Mouse (Mus musculus) intestine, postnatal 0 days (tissue): ENCODE data around the gene Zfp384. TPM values are rescaled to one million over a fixed set of nuclear protein-coding genes. Genes with fewer than 3 reads are reported as not detected.
"Not testable (repeated sequence)": the region's sequence is repeated elsewhere in the genome, so short reads cannot be mapped to it uniquely, and the experiment has no call there.

Source experiments
- ATAC-seq: fragments of 200-750 bp; cut with Nextera tagmentation; 2 replicates; pipeline ENCODE4 v1.8.0; 2017; ENCODE audit warnings: mild to moderate bottlenecking, moderate TSS enrichment, moderate library complexity
- H3K27ac ChIP-seq: fragments of 300-500 bp; sonication (generic); 2 replicates; pipeline ENCODE4 v1.5.1; 2014; ENCODE audit warnings: mild to moderate bottlenecking, low read depth, low read length, moderate library complexity
- H3K27me3 ChIP-seq: fragments of 300-500 bp; sonication (generic); replicated peaks from 2 replicates; pipeline ENCODE4 v1.6.1; 2014; ENCODE audit warnings: low read length, mixed read lengths; ENCODE audit not compliant: control insufficient read depth, insufficient read depth
- H3K36me3 ChIP-seq: fragments of 300-500 bp; sonication (generic); 2 replicates; pipeline ENCODE4 v1.6.1; 2014; ENCODE audit warnings: mild to moderate bottlenecking, moderate library complexity; ENCODE audit not compliant: control insufficient read depth, insufficient read depth
- H3K4me1 ChIP-seq: fragments of 300-500 bp; sonication (generic); replicated peaks from 2 replicates; pipeline ENCODE4 v1.6.1; 2014; ENCODE audit warnings: antibody characterized with exemption, low read length, mixed read lengths; ENCODE audit not compliant: control insufficient read depth, insufficient read depth
- H3K4me2 ChIP-seq: fragments of 300-500 bp; sonication (generic); replicated peaks from 2 replicates; pipeline ENCODE4 v1.6.1; 2014; ENCODE audit warnings: low read depth, mild to moderate bottlenecking, moderate library complexity
- H3K4me3 ChIP-seq: fragments of 300-500 bp; sonication (generic); 2 replicates; pipeline ENCODE4 v1.5.1; 2014; ENCODE audit warnings: low read depth, low read length
- H3K9ac ChIP-seq: fragments of 300-500 bp; sonication (generic); 2 replicates; pipeline ENCODE4 v1.6.1; 2014; ENCODE audit warnings: mild to moderate bottlenecking, low read depth, low read length
- H3K9me3 ChIP-seq: fragments of 300-500 bp; sonication (generic); 2 replicates; pipeline ENCODE4 v1.6.1; 2016; ENCODE audit warnings: mixed run types; ENCODE audit not compliant: control insufficient read depth
- CTCF ChIP-seq: sonication (generic); IDR thresholded peaks from 2 replicates; pipeline ENCODE4 v1.5.1; 2016; ENCODE audit warnings: low read depth, mild to moderate bottlenecking, control low read depth, antibody characterized with exemption, moderate library complexity
- WGBS: fragments of 180-500 bp; shearing (Covaris S2); extraction: QIAGEN DNeasy Blood & Tissue Kit; methylation state at CpG from one replicate; pipeline ENCODE4 v1.1.7; 2014; 5-methylcytosine and 5-hydroxymethylcytosine counted together
- polyA plus RNA-seq: library from polyadenylated mRNA; unstranded; fragments of >200 nt; fragmentation: Nextera tagmentation; extraction: Ambion mirVana; gene quantifications from 2 replicates; pipeline ENCODE4 v1.2.1, GENCODE M21; 2015

The Zfp384 gene
- polyA plus RNA-seq, 1 experiment from 2014 or later: 8.2 TPM

DNA sequence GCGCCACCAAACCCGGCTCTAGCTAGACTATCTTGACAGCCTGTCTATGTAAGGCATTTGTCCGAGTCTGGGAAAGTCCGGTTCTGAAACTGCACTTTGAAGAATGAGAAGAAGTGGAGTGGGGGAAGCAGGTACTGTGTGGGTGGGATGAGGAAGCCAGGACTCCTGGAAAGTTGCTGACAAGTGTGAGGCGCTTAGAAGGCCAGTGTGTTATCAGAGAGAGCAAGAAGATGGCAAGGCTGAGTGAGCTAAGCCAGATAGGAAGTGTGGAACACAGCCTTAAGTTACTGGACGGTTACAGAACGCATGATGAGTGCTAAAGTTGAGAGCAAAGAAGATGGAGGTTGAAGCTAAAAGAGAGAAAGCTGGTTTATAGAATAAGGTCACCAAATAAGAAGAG is 33.1 kb downstream of the Zfp384 start:
- no peaks in the 10 kb centered on the region for H3K27me3 ChIP-seq
- no peak overlapping the region for H3K4me2 ChIP-seq
- H3K27ac ChIP-seq: no peak overlapping the region
- no peak overlapping the region for H3K4me3 ChIP-seq
- no peaks in the 10 kb centered on the region for H3K9me3 ChIP-seq
- no peak for ATAC-seq
- no peak overlapping the region for H3K9ac ChIP-seq
- WGBS: 92% methylated on average over 7 of the region's 7 CpGs
- no peaks in the 10 kb centered on the region for H3K4me1 ChIP-seq
- no peak for TF ChIP-seq CTCF
- H3K36me3 ChIP-seq: peaks cover 34% of the 10 kb centered on the region

DNA sequence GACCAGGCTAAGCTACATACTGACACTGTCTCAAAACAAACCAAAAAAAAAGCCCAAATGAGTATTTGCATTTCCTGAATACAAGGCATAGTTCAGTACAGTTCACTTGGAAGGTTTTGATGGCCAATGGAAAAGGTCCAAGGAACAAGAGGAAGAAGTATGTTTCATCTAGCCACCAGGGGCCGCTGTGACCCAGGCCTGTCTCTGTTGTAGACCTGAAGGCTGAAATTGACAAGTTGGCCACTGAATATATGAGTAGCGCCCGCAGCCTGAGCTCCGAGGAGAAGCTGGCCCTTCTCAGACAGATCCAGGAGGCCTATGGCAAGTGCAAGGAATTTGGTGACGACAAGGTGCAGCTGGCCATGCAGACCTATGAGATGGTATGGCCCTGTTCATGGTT is 37.7 kb downstream of the Zfp384 start:
- Histone ChIP-seq H3K4me1 (no peaks in the 10 kb centered on the region), H3K9me3 (no peaks in the 10 kb centered on the region), H3K27ac (no peak overlapping the region), H3K4me3 (no peak overlapping the region), H3K36me3 (peaks cover 72% of the 10 kb centered on the region), H3K27me3 (no peaks in the 10 kb centered on the region), H3K4me2 (no peak overlapping the region), H3K9ac (no peak overlapping the region)
- WGBS: 35% methylated on average over 5 of the region's 5 CpGs
- peak; percentile 36; the same call in 1 of the 2 replicates for ATAC-seq
- peak; percentile 97 for TF ChIP-seq CTCF

DNA sequence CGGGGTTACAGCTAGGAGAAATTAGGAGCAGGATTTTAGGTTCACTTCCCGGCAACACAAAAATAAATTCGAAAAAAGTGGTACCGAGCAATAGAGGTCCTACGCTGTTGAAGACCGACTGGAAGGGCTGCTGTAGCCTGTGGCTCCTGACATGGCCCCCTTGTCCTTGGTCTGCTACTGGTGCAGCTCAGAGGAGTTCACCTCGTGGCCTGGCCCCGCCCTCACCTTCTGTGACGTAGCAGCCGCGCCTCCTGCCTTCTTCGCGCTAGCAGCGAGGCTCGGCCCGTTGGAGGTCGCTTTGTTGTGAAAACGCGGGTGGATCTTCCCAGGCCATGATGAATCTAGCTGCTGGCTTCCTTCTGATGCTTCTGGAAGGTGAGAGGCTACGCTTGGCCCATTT is 40.7 kb downstream of the Zfp384 start, which contains the start of gene Acrbp:
Gene Acrbp, plus strand, starts transcription at position 12 of the 400 bp plus-strand sequence.
- Histone ChIP-seq H3K9me3 (no peaks in the 10 kb centered on the region), H3K27ac (no peak within 1 kb of the TSS), H3K36me3 (peaks cover 83% of the 10 kb centered on the region), H3K27me3 (no peaks in the 10 kb centered on the region), H3K4me2 (no peak within 1 kb of the TSS), H3K9ac (no peak within 1 kb of the TSS), H3K4me1 (no peaks in the 10 kb centered on the region), H3K4me3 (no peak within 1 kb of the TSS)
- 32% methylated on average over 20 of the region's 20 CpGs for WGBS
- TF ChIP-seq CTCF: no peak
- no peak for ATAC-seq

DNA sequence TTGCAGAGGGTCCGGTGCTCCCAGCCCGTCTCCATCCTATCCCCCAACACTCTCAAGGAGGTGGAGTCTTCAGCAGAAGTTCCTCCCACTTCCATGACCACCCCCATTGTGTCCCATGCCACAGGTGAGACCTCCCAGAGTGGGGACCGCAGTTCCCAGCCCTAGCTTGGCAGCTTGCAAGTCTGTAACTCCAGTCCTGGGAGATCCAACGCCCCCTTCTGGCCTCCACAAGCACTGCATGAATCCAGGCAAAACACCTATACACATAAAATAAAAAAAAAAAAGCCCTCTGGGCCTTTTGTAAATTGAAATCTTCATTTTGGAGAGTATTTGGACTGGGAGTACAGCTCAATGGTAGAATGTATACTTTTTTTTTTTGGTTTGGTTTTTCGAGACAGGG is 42.3 kb downstream of the Zfp384 start:
- no peak for ATAC-seq
- no peak overlapping the region for H3K27ac ChIP-seq
- no peak overlapping the region for H3K9ac ChIP-seq
- no peaks in the 10 kb centered on the region for H3K4me1 ChIP-seq
- peak; percentile 57 for TF ChIP-seq CTCF
- no peaks in the 10 kb centered on the region for H3K9me3 ChIP-seq
- H3K36me3 ChIP-seq: peaks cover 77% of the 10 kb centered on the region
- H3K27me3 ChIP-seq: no peaks in the 10 kb centered on the region
- no peak overlapping the region for H3K4me3 ChIP-seq
- no peak overlapping the region for H3K4me2 ChIP-seq
- 73% methylated on average over 5 of the region's 5 CpGs for WGBS

DNA sequence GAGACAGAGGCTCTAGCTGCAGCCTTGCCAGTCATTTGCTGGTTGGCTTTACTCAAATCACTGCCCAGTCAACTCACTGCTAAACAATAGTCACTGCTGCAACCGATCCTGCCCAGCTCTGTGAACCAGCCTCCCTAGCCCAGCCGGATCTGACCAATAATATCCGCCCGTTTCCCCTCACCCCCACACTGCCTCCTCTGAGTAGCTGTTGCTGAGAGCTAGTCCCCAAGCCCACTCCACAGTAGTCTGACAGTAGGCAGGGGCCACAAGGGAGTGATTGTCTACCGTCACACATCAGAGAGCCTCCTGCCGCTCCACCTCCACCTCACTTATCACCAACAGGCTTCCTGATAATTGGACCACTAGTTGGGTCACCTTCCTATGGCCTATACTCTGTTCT is 52.5 kb downstream of the Zfp384 start:
- H3K4me2 ChIP-seq: no peak overlapping the region
- no peak for ATAC-seq
- no peak overlapping the region for H3K27ac ChIP-seq
- no peaks in the 10 kb centered on the region for H3K27me3 ChIP-seq
- H3K4me3 ChIP-seq: no peak overlapping the region
- H3K4me1 ChIP-seq: peaks cover 3% of the 10 kb centered on the region; the same call in 1 of the 2 replicates
- H3K36me3 ChIP-seq: 0 out of 2 replicates have a peak, but pooled peaks cover 2% of the 10 kb centered on the region
- TF ChIP-seq CTCF: no peak
- no peaks in the 10 kb centered on the region for H3K9me3 ChIP-seq
- H3K9ac ChIP-seq: no peak overlapping the region
- WGBS: 36% methylated on average over 6 of the region's 6 CpGs

DNA sequence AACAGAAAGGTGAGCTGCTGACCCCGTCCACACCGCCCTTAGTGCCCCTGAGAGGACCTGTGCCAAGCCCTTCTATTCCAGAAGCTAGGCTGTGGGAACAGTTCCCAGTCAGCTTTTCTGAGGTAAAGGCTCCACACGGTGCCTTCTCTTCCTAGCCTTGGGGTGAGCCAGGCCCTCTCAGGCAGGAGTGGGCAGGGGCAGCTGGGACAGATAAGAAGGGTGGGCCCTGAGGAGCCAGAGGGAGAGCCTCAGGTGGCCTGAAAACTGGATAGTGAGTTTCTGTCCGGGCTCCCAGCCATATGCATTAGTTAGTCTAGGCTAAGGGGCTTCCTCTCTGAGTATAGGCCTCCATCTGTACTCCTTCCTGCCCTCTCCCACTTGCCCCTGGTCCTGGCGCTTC is 53.6 kb downstream of the Zfp384 start:
- 82% methylated on average over 5 of the region's 5 CpGs for WGBS

DNA sequence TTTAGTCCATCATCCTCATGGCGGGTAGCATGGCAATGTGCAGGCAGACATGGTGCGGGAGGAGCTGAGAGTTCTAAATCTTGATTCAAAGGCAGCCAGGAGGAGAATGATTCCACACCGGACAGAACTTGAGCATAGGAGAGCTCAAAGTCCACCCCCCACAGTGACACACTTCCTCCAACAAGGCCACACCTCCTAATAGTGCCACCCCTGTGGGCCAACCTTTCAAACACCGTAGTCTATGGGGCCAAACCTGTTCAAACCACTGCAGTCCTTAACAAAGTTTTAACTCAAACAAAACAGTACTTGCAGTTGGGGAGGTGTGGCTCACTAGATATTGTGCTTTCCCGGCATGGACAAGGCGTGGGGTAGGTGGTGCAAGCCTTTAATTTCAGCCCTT is 55.0 kb downstream of the Zfp384 start:
- Histone ChIP-seq H3K9ac (no peak overlapping the region), H3K36me3 (no peaks in the 10 kb centered on the region), H3K4me3 (no peak overlapping the region), H3K27me3 (no peaks in the 10 kb centered on the region), H3K4me1 (peaks cover 3% of the 10 kb centered on the region; the same call in 1 of the 2 replicates), H3K4me2 (no peak overlapping the region), H3K9me3 (no peaks in the 10 kb centered on the region), H3K27ac (no peak overlapping the region)
- TF ChIP-seq CTCF: no peak
- ATAC-seq: 0 out of 2 replicates have a peak, but pooled peaks have one; percentile 36
- WGBS: 59% methylated on average over 6 of the region's 6 CpGs

More for the DNA sequence above, 53.6 kb downstream of the Zfp384 start:
- Histone ChIP-seq H3K4me1 (peaks cover 3% of the 10 kb centered on the region; the same call in 1 of the 2 replicates), H3K9me3 (no peaks in the 10 kb centered on the region), H3K27ac (no peak overlapping the region), H3K4me3 (no peak overlapping the region), H3K4me2 (no peak overlapping the region), H3K36me3 (0 out of 2 replicates have a peak, but pooled peaks cover 2% of the 10 kb centered on the region), H3K27me3 (no peaks in the 10 kb centered on the region), H3K9ac (no peak overlapping the region)
- no peak for TF ChIP-seq CTCF
- ATAC-seq: no peak

DNA sequence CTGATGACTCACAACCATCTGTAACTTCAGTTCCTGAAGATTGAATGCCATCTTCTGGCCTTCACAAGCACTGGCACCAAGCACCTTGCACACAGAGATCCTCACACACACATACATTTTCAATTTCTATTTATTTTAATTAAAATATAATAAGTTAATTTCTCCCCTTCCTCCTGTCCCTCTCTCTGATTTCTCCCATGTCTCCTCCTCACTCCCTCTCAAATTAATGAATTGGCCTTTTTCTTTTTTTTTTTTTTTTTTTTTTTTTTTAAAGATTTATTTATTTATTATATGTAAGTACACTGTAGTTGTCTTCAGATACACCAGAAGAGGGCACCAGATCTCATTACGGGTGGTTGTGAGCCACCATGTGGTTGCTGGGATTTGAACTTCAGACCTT is 56.3 kb downstream of the Zfp384 start:
- H3K4me2 ChIP-seq, H3K27me3 ChIP-seq, H3K9ac ChIP-seq, ATAC-seq, H3K4me1 ChIP-seq, H3K36me3 ChIP-seq, H3K9me3 ChIP-seq, H3K27ac ChIP-seq, H3K4me3 ChIP-seq: not testable (repeated sequence)
- WGBS: no CpG with 5 or more reads among the region's 1 CpGs
